Mouse (Mus musculus) neural tube, embryonic 13.5 days (tissue): ENCODE measurements at regions not wholly inside any gene's neighbourhood (a gene's known extent, or its start where the extent isn't known, plus 50 kb on each side); places are given as distances from the start of the nearest gene placed in this dataset.
"Not testable (repeated sequence)": the region's sequence is repeated elsewhere in the genome, so short reads cannot be mapped to it uniquely, and the experiment has no call there.

Experiments
- ATAC-seq: fragments of 200-750 bp; cut with Nextera tagmentation; 2 replicates; pipeline ENCODE4 v1.8.0; 2017; ENCODE audit warnings: low read depth, mild to moderate bottlenecking, moderate TSS enrichment, moderate library complexity
- H3K27ac ChIP-seq: fragments of 300-500 bp; sonication (generic); replicated peaks from 2 replicates; pipeline ENCODE4 v1.5.1; 2015; ENCODE audit warnings: moderate library complexity, mild to moderate bottlenecking, inconsistent platforms
- H3K27me3 ChIP-seq: fragments of 300-500 bp; sonication (generic); 2 replicates; pipeline ENCODE4 v1.6.1; 2015; ENCODE audit warnings: mild to moderate bottlenecking, inconsistent platforms
- H3K36me3 ChIP-seq: fragments of 300-500 bp; sonication (generic); 2 replicates; pipeline ENCODE4 v1.6.1; 2015; ENCODE audit warnings: mild to moderate bottlenecking, inconsistent platforms
- H3K4me1 ChIP-seq: fragments of 300-500 bp; sonication (generic); replicated peaks from 2 replicates; pipeline ENCODE4 v1.6.1; 2015; ENCODE audit warnings: inconsistent platforms
- H3K4me2 ChIP-seq: fragments of 300-500 bp; sonication (generic); 2 replicates; pipeline ENCODE4 v1.6.1; 2015; ENCODE audit warnings: inconsistent platforms, mild to moderate bottlenecking, moderate library complexity
- H3K4me3 ChIP-seq: fragments of 300-500 bp; sonication (generic); 2 replicates; pipeline ENCODE4 v1.5.1; 2015; ENCODE audit warnings: mild to moderate bottlenecking, inconsistent platforms
- H3K9ac ChIP-seq: fragments of 300-500 bp; sonication (generic); 2 replicates; pipeline ENCODE4 v1.6.1; 2015; ENCODE audit warnings: moderate library complexity, mild to moderate bottlenecking, inconsistent platforms
- H3K9me3 ChIP-seq: fragments of 300-500 bp; sonication (generic); 2 replicates; pipeline ENCODE4 v1.6.1; 2016; ENCODE audit warnings: inconsistent platforms
- WGBS: fragments of 180-500 bp; shearing (Covaris S2); methylation state at CpG from one replicate; pipeline ENCODE4 v1.1.7; 2015; 5-methylcytosine and 5-hydroxymethylcytosine counted together

DNA sequence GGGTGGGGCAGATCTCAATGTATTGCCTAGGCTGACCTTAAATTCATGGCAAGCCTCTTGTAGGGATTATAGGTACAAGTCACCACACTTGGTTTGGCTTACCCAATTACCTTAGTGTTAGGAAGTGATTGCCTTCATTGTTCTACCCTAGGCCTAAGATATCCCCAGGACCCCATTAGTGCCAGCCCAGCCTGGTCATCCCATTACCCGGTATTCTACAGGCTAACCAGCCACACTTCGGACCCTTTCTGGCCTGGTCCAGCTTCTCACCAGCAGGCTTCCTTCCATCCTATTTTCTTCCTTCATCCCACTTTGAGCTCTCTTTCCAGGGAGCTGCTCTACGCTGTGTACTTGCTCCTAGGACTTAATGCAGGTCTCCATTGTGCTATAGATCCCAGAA lies 59.5 kb downstream of the Tex35 start:
- Histone ChIP-seq H3K9me3 (no peaks in the 10 kb centered on the region), H3K4me1 (peaks cover 15% of the 10 kb centered on the region), H3K4me2 (no peak overlapping the region), H3K4me3 (no peak overlapping the region), H3K9ac (no peak overlapping the region), H3K27me3 (peaks cover 15% of the 10 kb centered on the region), H3K36me3 (no peaks in the 10 kb centered on the region), H3K27ac (no peak overlapping the region)
- ATAC-seq: 0 out of 2 replicates have a peak, but pooled peaks have one; percentile 5
- WGBS: 89% methylated on average over 3 of the region's 3 CpGs

DNA sequence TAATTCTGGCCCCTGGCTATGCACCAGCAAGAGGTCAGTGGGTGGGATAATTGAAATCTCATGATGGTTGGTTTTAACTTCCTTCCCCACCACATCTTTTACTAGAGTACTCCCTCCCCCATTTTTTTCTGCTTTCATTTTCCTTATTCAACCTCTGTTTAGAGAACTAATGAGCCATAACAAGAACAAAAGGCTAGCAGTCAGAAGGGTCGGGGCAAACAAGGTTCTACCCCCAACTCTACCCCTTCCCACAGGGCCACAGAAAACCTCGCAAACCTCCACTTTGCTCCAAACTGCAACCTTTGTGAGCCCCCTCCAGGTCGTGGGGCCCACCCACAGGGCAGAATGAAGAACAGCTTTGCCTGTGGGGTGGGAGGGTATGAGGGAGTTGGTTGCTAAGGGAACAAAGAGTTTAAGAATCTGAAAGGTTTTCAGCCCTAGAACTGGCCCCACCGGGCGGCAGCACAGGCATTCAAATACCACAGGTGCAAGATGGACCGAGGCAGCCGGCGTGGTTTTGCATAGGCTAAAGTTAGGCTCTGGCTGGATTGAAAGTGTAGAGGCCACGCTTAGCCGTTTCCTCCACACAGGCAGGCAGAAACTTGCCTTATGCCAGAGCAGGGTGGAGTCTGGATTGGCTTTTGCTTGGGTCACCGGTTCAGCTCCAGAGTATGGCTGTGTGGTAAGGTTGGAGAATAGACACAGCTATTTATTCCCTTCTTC lies 60.1 kb downstream of the Tex35 start:
- no peak overlapping the region for H3K4me2 ChIP-seq

DNA sequence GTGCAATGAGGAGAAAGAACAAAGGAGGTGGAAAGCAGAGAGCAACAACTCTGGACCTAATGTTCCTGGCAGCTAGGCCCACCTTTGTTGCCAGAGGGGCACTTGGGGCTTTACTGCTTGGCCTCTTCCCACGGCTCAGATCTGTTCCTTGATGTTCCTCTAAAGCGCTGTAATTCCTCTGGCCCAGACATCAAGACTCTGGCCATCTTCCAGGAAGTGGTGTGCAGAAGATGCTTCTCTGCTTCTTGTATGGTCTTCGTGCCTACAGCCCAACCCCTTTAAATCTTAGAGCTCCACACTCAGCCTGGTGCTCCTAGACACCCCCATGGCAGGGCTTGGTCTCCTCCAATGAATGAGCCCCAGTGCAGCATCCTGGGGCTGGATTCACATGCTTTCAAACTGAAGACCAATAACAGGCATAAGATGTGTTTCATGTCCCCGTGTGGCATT lies 60.7 kb downstream of the Tex35 start:
- peaks cover 21% of the 10 kb centered on the region for H3K4me1 ChIP-seq
- 43% methylated on average over 4 of the region's 4 CpGs for WGBS
- H3K27me3 ChIP-seq: peaks cover 15% of the 10 kb centered on the region
- H3K9ac ChIP-seq: no peak overlapping the region
- no peak overlapping the region for H3K4me2 ChIP-seq
- H3K36me3 ChIP-seq: no peaks in the 10 kb centered on the region
- no peak overlapping the region for H3K4me3 ChIP-seq
- H3K27ac ChIP-seq: no peak overlapping the region
- peak; percentile 27; the same call in 1 of the 2 replicates for ATAC-seq
- no peaks in the 10 kb centered on the region for H3K9me3 ChIP-seq

More for the DNA sequence above, 60.1 kb downstream of the Tex35 start:
- no peaks in the 10 kb centered on the region for H3K36me3 ChIP-seq
- ATAC-seq: peak; percentile 57
- H3K27me3 ChIP-seq: peaks cover 15% of the 10 kb centered on the region
- no peak overlapping the region for H3K9ac ChIP-seq
- H3K27ac ChIP-seq: no peak overlapping the region
- WGBS: 8% methylated on average over 11 of the region's 11 CpGs
- no peaks in the 10 kb centered on the region for H3K9me3 ChIP-seq
- peaks cover 21% of the 10 kb centered on the region for H3K4me1 ChIP-seq
- no peak overlapping the region for H3K4me3 ChIP-seq

DNA sequence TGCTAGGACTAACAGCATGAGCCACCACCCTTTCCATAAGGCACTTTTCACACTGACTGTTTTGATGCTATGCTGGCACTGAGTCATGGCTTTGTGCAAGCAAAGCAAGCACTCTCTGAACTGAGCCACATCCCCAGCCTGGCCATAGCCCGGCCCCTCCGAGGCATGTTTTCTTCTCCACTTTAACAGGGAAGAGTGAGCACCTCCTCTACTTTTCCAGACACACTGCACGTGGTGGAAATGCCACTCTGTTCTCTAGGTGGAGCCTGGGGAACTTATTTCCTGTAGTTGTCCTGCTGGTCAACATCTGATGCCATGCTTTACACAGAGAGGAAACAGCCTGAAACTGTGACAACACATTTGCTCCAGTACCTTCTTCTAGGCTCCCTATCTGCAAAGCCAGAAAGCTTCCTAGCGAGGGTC lies 61.7 kb downstream of the Tex35 start:
- no peak overlapping the region for H3K9ac ChIP-seq
- no peaks in the 10 kb centered on the region for H3K36me3 ChIP-seq
- peaks cover 21% of the 10 kb centered on the region for H3K4me1 ChIP-seq
- no peak for ATAC-seq
- no peak overlapping the region for H3K4me3 ChIP-seq
- no peak overlapping the region for H3K4me2 ChIP-seq
- H3K9me3 ChIP-seq: no peaks in the 10 kb centered on the region
- peaks cover 15% of the 10 kb centered on the region for H3K27me3 ChIP-seq
- WGBS: 88% methylated on average over 4 of the region's 4 CpGs
- H3K27ac ChIP-seq: no peak overlapping the region

DNA sequence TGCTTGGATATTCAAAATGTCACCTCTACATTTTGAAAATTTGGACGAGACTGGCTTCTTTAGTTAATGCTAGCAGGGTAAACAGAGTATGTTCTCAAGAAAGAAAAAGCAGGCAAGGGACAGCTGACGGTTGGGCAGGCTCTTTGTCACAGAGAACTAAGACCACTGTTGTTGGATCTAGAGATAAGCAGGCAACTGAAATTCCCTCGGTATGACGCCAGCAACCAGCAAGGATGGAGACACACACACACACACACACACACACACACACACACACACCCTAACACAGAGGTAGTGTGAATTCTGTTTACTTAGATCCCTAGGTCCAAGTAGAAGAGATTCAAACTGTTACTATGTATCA lies 68.7 kb downstream of the Tex35 start:
- H3K36me3 ChIP-seq: no peaks in the 10 kb centered on the region
- no peaks in the 10 kb centered on the region for H3K9me3 ChIP-seq
- WGBS: 13% methylated on average over 4 of the region's 4 CpGs
- H3K4me2 ChIP-seq: peak overlapping the region; percentile 36
- peaks cover 53% of the 10 kb centered on the region for H3K4me1 ChIP-seq
- H3K9ac ChIP-seq: peak overlapping the region; percentile 17; the same call in 1 of the 2 replicates
- H3K4me3 ChIP-seq: no peak overlapping the region
- H3K27me3 ChIP-seq: no peaks in the 10 kb centered on the region
- peak; percentile 29 for ATAC-seq
- peak overlapping the region; percentile 82 for H3K27ac ChIP-seq

DNA sequence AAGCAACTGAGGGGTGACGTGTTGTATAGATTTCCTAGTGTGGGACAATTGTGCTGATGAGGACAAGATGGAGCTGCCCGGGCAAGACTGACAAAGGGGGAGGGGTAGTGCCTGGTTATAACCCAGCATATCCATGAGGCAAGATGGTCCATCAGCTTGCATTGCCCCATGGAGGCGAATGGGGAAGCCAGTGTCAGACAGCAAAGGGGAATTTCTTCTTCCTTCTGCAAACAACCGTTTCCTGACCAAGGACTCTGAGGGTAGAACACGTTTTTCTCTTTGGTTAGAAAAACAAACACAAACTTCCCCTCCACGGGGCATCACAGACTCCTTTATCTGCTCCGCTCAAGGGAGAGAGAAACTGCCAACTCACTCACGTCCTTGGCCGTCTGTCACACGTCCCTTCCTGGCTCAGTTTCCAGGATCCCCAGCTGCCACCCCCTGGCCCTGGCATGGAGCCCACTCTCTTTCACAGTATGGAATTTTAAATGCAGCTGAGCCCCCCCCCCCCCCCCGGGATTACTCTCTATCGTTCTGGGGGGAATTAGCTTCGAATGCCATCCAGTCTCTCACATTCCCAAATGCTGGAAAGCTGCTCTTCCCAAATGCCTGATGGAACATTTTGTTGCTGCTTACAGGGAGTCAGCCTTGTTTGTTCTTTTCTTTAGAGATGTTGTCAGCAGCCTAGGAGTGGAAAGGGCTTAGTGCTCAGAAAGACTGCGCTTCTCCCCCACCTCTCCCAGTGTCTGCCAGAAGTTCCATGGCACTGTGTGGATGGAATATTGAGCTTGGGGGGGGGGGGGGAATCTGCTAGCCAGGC lies 69.3 kb downstream of the Tex35 start:
- Histone ChIP-seq H3K4me2 (peak overlapping the region; percentile 36), H3K9ac (peak overlapping the region; percentile 17; the same call in 1 of the 2 replicates), H3K27ac (peak overlapping the region; percentile 82), H3K27me3 (no peaks in the 10 kb centered on the region), H3K4me1 (peaks cover 53% of the 10 kb centered on the region), H3K9me3 (no peaks in the 10 kb centered on the region), H3K36me3 (no peaks in the 10 kb centered on the region), H3K4me3 (no peak overlapping the region)
- 10% methylated on average over 14 of the region's 14 CpGs for WGBS
- ATAC-seq: peak; percentile 84

DNA sequence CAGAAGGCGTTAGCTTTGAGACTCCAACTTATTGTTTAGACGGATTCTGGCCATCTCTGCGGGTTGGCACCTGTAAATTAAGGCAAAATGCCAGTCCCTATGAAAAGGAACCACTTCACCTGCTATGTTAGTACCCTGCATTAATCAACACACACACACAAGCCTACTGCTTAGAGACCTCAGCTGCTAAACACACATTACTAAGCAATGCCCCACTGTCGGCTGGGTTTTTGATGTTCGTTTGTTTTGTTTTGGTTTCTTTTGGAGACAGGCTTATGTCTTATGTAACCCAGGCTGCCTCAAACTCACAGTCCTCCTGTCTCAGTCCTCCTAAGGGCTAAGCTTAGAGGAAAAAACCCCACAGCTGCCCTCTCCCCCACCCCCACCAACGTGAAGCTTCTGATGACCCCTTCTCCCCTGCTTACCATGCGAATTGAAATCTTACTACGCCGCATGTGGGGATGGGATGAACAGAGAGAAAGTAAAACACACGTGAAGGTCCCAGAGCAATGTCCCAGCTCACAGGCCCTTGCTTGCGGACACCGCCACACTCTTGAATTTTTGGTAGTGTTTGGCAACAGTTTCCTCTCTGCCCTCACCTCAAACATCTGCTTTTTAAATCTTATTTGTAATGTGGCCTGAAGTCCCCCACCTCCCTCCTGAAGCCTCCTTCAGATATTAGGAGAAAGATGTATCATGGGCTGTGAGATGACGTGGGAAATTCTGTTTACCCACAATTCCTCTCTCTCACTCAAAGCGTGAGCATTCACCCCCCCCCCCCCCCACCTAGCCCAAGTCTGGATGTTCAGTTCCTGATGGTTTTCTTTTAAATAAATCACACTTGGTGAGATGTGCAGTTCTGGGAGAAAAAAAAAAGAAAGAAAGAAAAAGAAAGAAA lies 70.1 kb downstream of the Tex35 start:
- Histone ChIP-seq H3K9ac (no peak overlapping the region), H3K27me3 (no peaks in the 10 kb centered on the region), H3K27ac (peak overlapping the region; percentile 82), H3K4me2 (peak overlapping the region; percentile 36), H3K36me3 (no peaks in the 10 kb centered on the region), H3K4me3 (no peak overlapping the region), H3K9me3 (no peaks in the 10 kb centered on the region), H3K4me1 (peaks cover 47% of the 10 kb centered on the region)
- WGBS: 60% methylated on average over 14 of the region's 14 CpGs
- no peak for ATAC-seq

DNA sequence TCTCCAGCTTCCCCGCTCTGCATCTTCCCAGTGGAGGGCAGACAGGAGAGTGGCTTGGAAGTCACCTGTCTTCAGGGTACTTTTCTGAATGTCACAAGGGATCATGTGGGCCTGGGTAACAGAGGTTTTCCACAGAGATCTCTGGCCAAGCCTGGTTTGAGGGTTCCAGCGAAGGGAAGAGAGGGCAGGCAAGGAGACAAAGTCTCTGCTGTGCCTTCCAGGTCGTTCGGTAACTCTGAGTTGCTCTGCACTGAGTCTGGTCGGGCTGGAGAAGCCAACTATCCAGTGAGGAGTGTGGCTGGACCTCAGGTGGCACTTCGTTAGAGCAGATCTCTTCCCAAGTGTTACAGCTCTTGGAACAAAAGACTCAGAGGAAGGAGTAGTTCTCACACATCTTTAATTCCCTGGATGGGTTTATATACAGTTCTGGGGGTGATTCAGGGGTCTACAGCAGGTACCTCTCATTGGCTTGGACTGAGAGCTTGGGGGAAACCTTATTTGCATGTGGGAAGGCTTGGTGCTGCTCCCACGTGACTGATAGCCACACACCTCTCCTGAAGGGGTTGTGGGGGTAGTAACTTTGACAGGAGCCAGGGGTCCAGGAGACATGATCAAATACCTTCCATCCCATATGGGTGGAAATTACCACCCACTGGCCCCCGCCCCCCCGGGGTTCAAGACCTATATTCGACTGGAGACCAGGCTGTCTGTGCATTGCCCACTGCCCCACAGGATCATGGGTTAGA lies 71.1 kb downstream of the Tex35 start:
- Histone ChIP-seq H3K27me3 (no peaks in the 10 kb centered on the region), H3K4me1 (peaks cover 47% of the 10 kb centered on the region), H3K4me2 (no peak overlapping the region), H3K9me3 (no peaks in the 10 kb centered on the region), H3K4me3 (no peak overlapping the region), H3K36me3 (no peaks in the 10 kb centered on the region), H3K9ac (no peak overlapping the region), H3K27ac (peak overlapping the region; percentile 82)
- ATAC-seq: no peak
- 89% methylated on average over 10 of the region's 10 CpGs for WGBS

DNA sequence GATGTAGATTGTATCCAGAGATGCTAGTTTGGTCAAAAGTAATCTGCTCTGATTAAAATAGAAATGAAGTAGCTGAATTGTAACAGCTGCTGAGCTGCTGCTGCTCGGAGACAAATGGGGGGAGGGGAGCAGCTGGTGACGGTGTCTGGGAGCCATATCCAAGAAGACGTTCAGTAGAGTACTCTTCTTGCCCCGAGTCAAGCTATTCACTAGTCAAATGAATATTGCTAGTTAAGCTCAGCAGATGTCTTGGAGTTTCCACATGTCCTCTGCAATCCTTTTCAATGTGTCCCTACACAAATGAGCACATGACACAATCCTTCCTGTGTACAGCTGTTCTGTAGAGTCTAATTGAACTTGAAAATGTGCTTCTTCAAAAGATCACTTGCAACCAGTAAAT lies 71.7 kb downstream of the Tex35 start:
- Histone ChIP-seq H3K4me3 (no peak overlapping the region), H3K4me2 (no peak overlapping the region), H3K9me3 (no peaks in the 10 kb centered on the region), H3K4me1 (peaks cover 47% of the 10 kb centered on the region), H3K36me3 (no peaks in the 10 kb centered on the region), H3K9ac (no peak overlapping the region), H3K27ac (peak overlapping the region; percentile 43), H3K27me3 (no peaks in the 10 kb centered on the region)
- WGBS: 24% methylated on average over 4 of the region's 4 CpGs
- ATAC-seq: no peak

DNA sequence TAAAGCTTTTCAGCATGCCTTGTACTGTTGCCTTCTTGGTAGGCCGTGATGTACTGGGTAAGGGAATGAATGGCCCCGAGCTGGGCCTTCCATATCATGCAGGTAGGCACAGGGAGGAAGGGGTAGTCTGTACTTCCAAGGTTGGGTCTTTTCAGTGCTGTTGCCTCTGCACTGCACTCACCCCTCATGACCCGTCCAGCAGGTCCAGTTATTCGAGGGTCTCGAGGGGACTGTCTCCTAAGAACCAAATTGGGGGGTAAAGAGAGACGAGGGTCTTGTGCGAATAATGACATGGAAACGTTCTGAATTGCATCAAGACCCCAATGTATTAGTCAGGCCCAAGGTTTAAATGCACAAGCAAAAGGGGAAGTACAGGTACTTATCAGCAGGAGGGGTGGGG lies 73.3 kb downstream of the Tex35 start:
- not testable (repeated sequence) for H3K4me2 ChIP-seq, H3K4me3 ChIP-seq, H3K27ac ChIP-seq, H3K9ac ChIP-seq, H3K9me3 ChIP-seq, H3K27me3 ChIP-seq, H3K36me3 ChIP-seq, ATAC-seq
- peaks cover 45% of the 10 kb centered on the region for H3K4me1 ChIP-seq
- WGBS: 94% methylated on average over 8 of the region's 8 CpGs

DNA sequence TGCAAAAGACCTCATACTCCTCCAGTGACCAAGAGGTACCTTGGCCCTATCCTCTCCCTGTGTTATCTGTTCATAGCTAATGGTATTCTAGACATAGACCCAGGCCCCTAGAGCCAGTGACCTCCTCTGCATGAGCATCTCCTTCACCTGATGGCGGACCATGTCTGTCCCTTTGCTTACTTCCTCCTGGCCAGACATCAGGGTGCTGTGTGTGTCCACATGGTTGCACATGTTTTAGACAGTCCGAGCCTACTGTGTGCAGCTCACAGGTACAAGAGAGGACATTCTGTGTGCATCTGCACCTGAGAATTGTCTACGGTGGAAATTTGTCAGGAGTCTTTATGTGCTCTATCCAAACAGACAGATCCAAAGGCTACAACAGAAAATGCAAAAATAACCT lies 79.8 kb downstream of the Tex35 start:
- H3K9ac ChIP-seq: no peak overlapping the region
- no peaks in the 10 kb centered on the region for H3K9me3 ChIP-seq
- H3K4me3 ChIP-seq: no peak overlapping the region
- no peak overlapping the region for H3K4me2 ChIP-seq
- ATAC-seq: no peak
- no peaks in the 10 kb centered on the region for H3K36me3 ChIP-seq
- 95% methylated on average over 3 of the region's 3 CpGs for WGBS
- no peak overlapping the region for H3K27ac ChIP-seq
- peaks cover 6% of the 10 kb centered on the region; the same call in 1 of the 2 replicates for H3K4me1 ChIP-seq
- H3K27me3 ChIP-seq: no peaks in the 10 kb centered on the region
